Mouse (Mus musculus) myocyte (in vitro differentiated cells): Measurements from ENCODE around the gene P4ha1.

Experiments used
- E2F4 ChIP-seq: IDR thresholded peaks from one replicate; pipeline ENCODE4 v1.6.1; 2011; ENCODE audit warnings: mild to moderate bottlenecking, control low read depth, moderate library complexity; ENCODE audit not compliant: insufficient read depth
- MYOG ChIP-seq, 3 experiments: IDR thresholded peaks; one replicate each; pipeline ENCODE4 v1.6.1; 2011; ENCODE audit warnings: control low read depth in 2 of 3, low read depth in 2 of 3, mild to moderate bottlenecking in 2 of 3; ENCODE audit not compliant: insufficient read length in 2 of 3, control insufficient read depth in 1 of 3, insufficient read depth in 1 of 3
- POLR2A ChIP-seq: IDR thresholded peaks from one replicate; pipeline ENCODE4 v1.6.1; 2011; ENCODE audit warnings: low read depth, mild to moderate bottlenecking, control low read depth, moderate library complexity; ENCODE audit not compliant: insufficient read length

DNA sequence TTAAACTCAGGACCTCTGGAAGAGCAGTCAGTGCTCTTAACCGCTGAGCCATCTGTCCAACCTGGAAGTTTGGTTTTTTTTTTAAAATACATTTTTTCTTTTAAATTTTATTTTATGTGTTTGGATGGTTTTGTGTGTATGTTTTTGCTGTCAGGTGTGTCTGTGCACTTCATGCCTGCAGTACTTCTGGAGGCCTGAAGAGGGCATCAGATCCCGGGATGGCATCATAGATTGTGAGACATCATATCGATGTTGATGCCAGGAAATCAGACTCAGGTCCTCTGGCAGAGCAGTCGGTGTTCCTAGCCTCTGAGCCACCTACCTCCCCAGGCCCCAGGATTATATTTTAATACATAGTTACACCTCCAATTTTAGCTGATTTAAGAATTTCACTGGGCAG lies 90.6 kb downstream of the P4ha1 start:
- TF ChIP-seq MYOG (IDR thresholded peaks at IDR 0.05; ENCODE audit: control insufficient read depth in 1 of 3, insufficient read depth in 1 of 3, insufficient read length in 2 of 3, low read depth in 2 of 3): no peak
- TF ChIP-seq E2F4: no peak
- TF ChIP-seq POLR2A: no peak
